Mouse (Mus musculus) heart, embryonic 12.5 days (tissue): Measurements from ENCODE around the gene Ccser2. TPM values are rescaled to one million over a fixed set of nuclear protein-coding genes. Genes with fewer than 3 reads are reported as not detected.

Source experiments
- ATAC-seq: fragments of 200-750 bp; cut with Nextera tagmentation; 2 replicates; pipeline ENCODE4 v1.8.0; 2017; ENCODE audit warnings: moderate TSS enrichment, moderate library complexity; ENCODE audit not compliant: insufficient number of reproducible peaks, low FRiP score
- H3K27ac ChIP-seq: fragments of 300-500 bp; sonication (generic); 2 replicates; pipeline ENCODE4 v1.5.1; 2016; ENCODE audit warnings: mild to moderate bottlenecking, moderate library complexity; ENCODE audit not compliant: poor library complexity, severe bottlenecking
- H3K27me3 ChIP-seq: fragments of 300-500 bp; sonication (generic); replicated peaks from 2 replicates; pipeline ENCODE4 v1.6.1; 2016; ENCODE audit warnings: mild to moderate bottlenecking, moderate library complexity
- H3K36me3 ChIP-seq: fragments of 300-500 bp; sonication (generic); 2 replicates; pipeline ENCODE4 v1.6.1; 2016; ENCODE audit warnings: mild to moderate bottlenecking, moderate library complexity
- H3K4me1 ChIP-seq: fragments of 300-500 bp; sonication (generic); replicated peaks from 2 replicates; pipeline ENCODE4 v1.6.1; 2016; ENCODE audit warnings: mild to moderate bottlenecking
- H3K4me2 ChIP-seq: fragments of 300-500 bp; sonication (generic); 2 replicates; pipeline ENCODE4 v1.6.1; 2016; ENCODE audit warnings: mild to moderate bottlenecking, moderate library complexity
- H3K4me3 ChIP-seq: fragments of 300-500 bp; sonication (generic); 2 replicates; pipeline ENCODE4 v1.5.1; 2016; ENCODE audit warnings: mild to moderate bottlenecking
- H3K9ac ChIP-seq: fragments of 300-500 bp; sonication (generic); 2 replicates; pipeline ENCODE4 v1.6.1; 2016; ENCODE audit warnings: mild to moderate bottlenecking, moderate library complexity
- H3K9me3 ChIP-seq: fragments of 300-500 bp; sonication (generic); replicated peaks from 2 replicates; pipeline ENCODE4 v1.6.1; 2016; ENCODE audit warnings: mild to moderate bottlenecking, moderate library complexity
- WGBS: fragments of 180-500 bp; shearing (Covaris S2); methylation state at CpG from one replicate; pipeline ENCODE4 v1.1.7; 2016; 5-methylcytosine and 5-hydroxymethylcytosine counted together
- polyA plus RNA-seq: library from polyadenylated mRNA; unstranded; fragments of >200 nt; fragmentation: Nextera tagmentation; extraction: Ambion mirVana; gene quantifications from 2 replicates; pipeline ENCODE4 v1.2.1, GENCODE M21; 2016

The Ccser2 gene
- polyA plus RNA-seq, 1 experiment from 2014 or later = 43.4 TPM

DNA sequence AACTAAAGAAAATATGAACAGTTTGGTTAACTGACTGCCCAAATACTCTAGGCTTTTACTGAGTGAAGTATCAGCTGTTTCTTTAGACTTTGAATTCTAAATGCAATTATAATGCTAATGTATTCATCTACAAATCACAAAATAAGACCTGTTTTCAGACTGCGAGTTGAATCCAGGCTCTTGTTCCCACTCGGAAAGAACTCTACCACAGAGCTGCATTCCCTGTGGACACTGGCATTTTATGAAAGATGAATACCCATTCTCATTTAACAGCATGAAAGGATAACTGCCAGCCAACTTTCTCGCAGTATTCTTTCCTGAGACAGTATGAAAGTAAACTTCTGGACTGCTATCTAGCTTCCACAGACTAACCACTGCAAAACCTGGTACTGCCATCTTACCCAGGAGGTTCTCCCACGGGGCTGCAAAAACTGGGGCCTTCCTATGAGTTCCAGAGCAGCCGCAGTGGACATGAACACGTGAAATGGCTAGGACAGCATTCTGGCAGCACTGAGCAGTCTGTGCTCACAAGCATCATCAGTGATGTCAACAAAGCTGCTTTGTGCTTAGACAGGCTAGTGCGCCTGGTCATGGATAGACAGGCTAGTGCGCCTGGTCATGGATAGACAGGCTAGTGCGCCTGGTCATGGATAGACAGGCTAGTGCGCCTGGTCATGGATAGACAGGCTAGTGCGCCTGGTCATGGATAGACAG, 62.6 kb downstream of the Ccser2 start:
- H3K9me3 ChIP-seq = no peaks in the 10 kb centered on the region
- H3K27ac ChIP-seq = no peak overlapping the region
- 88% methylated on average over 11 of the region's 11 CpGs for WGBS
- no peak overlapping the region for H3K9ac ChIP-seq
- H3K36me3 ChIP-seq = peaks cover 38% of the 10 kb centered on the region
- H3K4me2 ChIP-seq = no peak overlapping the region
- no peaks in the 10 kb centered on the region for H3K4me1 ChIP-seq
- no peak overlapping the region for H3K4me3 ChIP-seq
- no peak for ATAC-seq
- H3K27me3 ChIP-seq = no peaks in the 10 kb centered on the region

GRCm38 (mm10) chr14:36904206-36904605, 64.4 kb downstream of the Ccser2 start:
- 65% methylated on average over 1 of the region's 1 CpGs for whole genome bisulfite sequencing
- H3K4me3 ChIP-seq = no peak overlapping the region
- H3K4me2 ChIP-seq = no peak overlapping the region
- H3K36me3 ChIP-seq = peaks cover 41% of the 10 kb centered on the region
- no peak overlapping the region for H3K27ac ChIP-seq
- H3K4me1 ChIP-seq = no peaks in the 10 kb centered on the region
- no peak for ATAC-seq
- no peaks in the 10 kb centered on the region for H3K9me3 ChIP-seq
- no peaks in the 10 kb centered on the region for H3K27me3 ChIP-seq
- no peak overlapping the region for H3K9ac ChIP-seq

- peaks cover 35% of the 10 kb centered on the region for H3K36me3 ChIP-seq
- no peaks in the 10 kb centered on the region for H3K27me3 ChIP-seq
- H3K4me1 ChIP-seq = no peaks in the 10 kb centered on the region
- H3K9ac ChIP-seq = no peak overlapping the region
- H3K27ac ChIP-seq = no peak overlapping the region
- no peak for ATAC-seq
- H3K4me3 ChIP-seq = no peak overlapping the region
- no peaks in the 10 kb centered on the region for H3K9me3 ChIP-seq
- no peak overlapping the region for H3K4me2 ChIP-seq
Measured at GRCm38 (mm10) chr14:36900883-36901282, 67.7 kb downstream of the Ccser2 start.

GRCm38 (mm10) chr14:36894701-36895100, 73.9 kb downstream of the Ccser2 start:
- Histone ChIP-seq H3K27me3 (no peaks in the 10 kb centered on the region), H3K9ac (no peak overlapping the region), H3K4me1 (0 out of 2 replicates have a peak, but pooled peaks cover 5% of the 10 kb centered on the region), H3K4me3 (no peak overlapping the region), H3K4me2 (no peak overlapping the region), H3K9me3 (no peaks in the 10 kb centered on the region), H3K36me3 (peaks cover 31% of the 10 kb centered on the region), H3K27ac (no peak overlapping the region)
- 89% methylated on average over 3 of the region's 3 CpGs for WGBS
- no peak for ATAC-seq

GRCm38 (mm10) chr14:36892762-36893358, 75.7 kb downstream of the Ccser2 start:
- Histone ChIP-seq H3K36me3 (peaks cover 28% of the 10 kb centered on the region), H3K9ac (no peak overlapping the region), H3K4me2 (no peak overlapping the region), H3K27me3 (no peaks in the 10 kb centered on the region), H3K4me1 (0 out of 2 replicates have a peak, but pooled peaks cover 5% of the 10 kb centered on the region), H3K9me3 (no peaks in the 10 kb centered on the region), H3K4me3 (no peak overlapping the region), H3K27ac (no peak overlapping the region)
- no peak for ATAC-seq
- WGBS = 65% methylated on average over 2 of the region's 2 CpGs

- Histone ChIP-seq H3K4me3 (no peak overlapping the region), H3K4me2 (no peak overlapping the region), H3K9me3 (no peaks in the 10 kb centered on the region), H3K27ac (no peak overlapping the region), H3K9ac (no peak overlapping the region), H3K27me3 (no peaks in the 10 kb centered on the region), H3K4me1 (0 out of 2 replicates have a peak, but pooled peaks cover 5% of the 10 kb centered on the region), H3K36me3 (peaks cover 18% of the 10 kb centered on the region)
- WGBS = 79% methylated on average over 7 of the region's 7 CpGs
- ATAC-seq = no peak
Measured at GRCm38 (mm10) chr14:36890130-36890529, 78.4 kb downstream of the Ccser2 start.

- Histone ChIP-seq H3K4me3 (no peak overlapping the region), H3K27ac (no peak overlapping the region), H3K9me3 (no peaks in the 10 kb centered on the region), H3K27me3 (no peaks in the 10 kb centered on the region), H3K4me1 (no peaks in the 10 kb centered on the region), H3K36me3 (peaks cover 29% of the 10 kb centered on the region), H3K4me2 (no peak overlapping the region), H3K9ac (no peak overlapping the region)
- no peak for ATAC-seq
- WGBS = 89% methylated on average over 5 of the region's 5 CpGs
Measured at GRCm38 (mm10) chr14:36885680-36886079, 82.9 kb downstream of the Ccser2 start.

GRCm38 (mm10) chr14:36885117-36885516, 83.5 kb downstream of the Ccser2 start:
- H3K4me2 ChIP-seq = no peak overlapping the region
- no peak overlapping the region for H3K9ac ChIP-seq
- no peaks in the 10 kb centered on the region for H3K9me3 ChIP-seq
- WGBS = 95% methylated on average over 1 of the region's 1 CpGs
- no peak overlapping the region for H3K4me3 ChIP-seq
- H3K4me1 ChIP-seq = no peaks in the 10 kb centered on the region
- H3K36me3 ChIP-seq = peaks cover 27% of the 10 kb centered on the region
- no peak overlapping the region for H3K27ac ChIP-seq
- ATAC-seq = no peak
- no peaks in the 10 kb centered on the region for H3K27me3 ChIP-seq

GRCm38 (mm10) chr14:36883576-36883975, 85.0 kb downstream of the Ccser2 start:
- H3K4me2 ChIP-seq = no peak overlapping the region
- H3K27me3 ChIP-seq = no peaks in the 10 kb centered on the region
- H3K27ac ChIP-seq = no peak overlapping the region
- no peak for ATAC-seq
- H3K36me3 ChIP-seq = peaks cover 31% of the 10 kb centered on the region
- no peak overlapping the region for H3K4me3 ChIP-seq
- no peaks in the 10 kb centered on the region for H3K9me3 ChIP-seq
- no peaks in the 10 kb centered on the region for H3K4me1 ChIP-seq
- no peak overlapping the region for H3K9ac ChIP-seq
- WGBS = 46% methylated on average over 3 of the region's 3 CpGs

- no peaks in the 10 kb centered on the region for H3K4me1 ChIP-seq
- no peak for ATAC-seq
- no peak overlapping the region for H3K9ac ChIP-seq
- no peaks in the 10 kb centered on the region for H3K9me3 ChIP-seq
- WGBS = 81% methylated on average over 6 of the region's 6 CpGs
- H3K27me3 ChIP-seq = no peaks in the 10 kb centered on the region
- peaks cover 1% of the 10 kb centered on the region for H3K36me3 ChIP-seq
- H3K4me2 ChIP-seq = no peak overlapping the region
- no peak overlapping the region for H3K27ac ChIP-seq
- H3K4me3 ChIP-seq = no peak overlapping the region
Measured at GRCm38 (mm10) chr14:36870257-36870656, 98.3 kb downstream of the Ccser2 start.

DNA sequence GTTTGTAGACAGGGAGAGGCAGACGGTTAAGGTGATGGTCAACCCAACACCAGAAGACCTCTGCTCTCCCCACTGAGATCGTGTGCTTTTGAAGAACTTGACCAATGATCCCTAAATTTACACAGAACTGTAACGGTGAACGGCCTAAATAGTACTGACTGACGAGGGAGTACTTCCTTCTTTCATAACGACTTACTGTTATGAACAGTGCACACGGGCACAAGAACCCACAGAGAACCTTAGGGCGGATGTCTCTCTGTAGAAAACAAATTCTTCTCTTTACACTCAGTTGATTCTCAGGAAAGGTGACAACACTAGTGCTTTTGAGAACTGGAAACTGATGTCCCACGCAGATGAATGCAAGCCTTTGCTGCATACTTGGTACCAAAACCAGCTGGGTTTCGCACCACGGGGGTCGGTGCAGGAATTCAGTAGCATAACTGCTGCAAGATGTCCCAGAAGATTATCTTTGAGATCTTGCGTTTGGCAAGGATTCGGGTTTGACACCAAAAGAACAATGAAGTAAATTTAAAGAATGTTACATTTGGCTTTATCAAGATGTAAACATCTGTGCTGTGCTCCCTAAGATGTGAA, 99.7 kb downstream of the Ccser2 start:
- H3K9ac ChIP-seq = no peak overlapping the region
- no peaks in the 10 kb centered on the region for H3K27me3 ChIP-seq
- no peak overlapping the region for H3K4me3 ChIP-seq
- H3K27ac ChIP-seq = no peak overlapping the region
- WGBS = 80% methylated on average over 14 of the region's 14 CpGs
- H3K4me1 ChIP-seq = no peaks in the 10 kb centered on the region
- ATAC-seq = no peak
- H3K4me2 ChIP-seq = no peak overlapping the region
- no peaks in the 10 kb centered on the region for H3K9me3 ChIP-seq
- no peaks in the 10 kb centered on the region for H3K36me3 ChIP-seq
